Comparison of ENCODE assay signal across 26 mouse cellular contexts in genomic region chr8:67068036-67068721, GRCm38 (mm10).
DNase-seq lines count a peak whose midpoint lies in the region; ATAC-seq and TF ChIP-seq lines count a peak whose summit lies in the region.
"Had no signal": no experiment of that assay in that cellular context is flagged by ENCODE, and none has a peak within 500 bp of the region (broad histone marks: within the 10 kb centered on the region; RNA-seq: fewer than 3 reads in every experiment).

No protein-coding gene starts in this region.

- TF ChIP-seq CTCF in G1E (IDR thresholded peaks at IDR 0.05; ENCODE audit: low read depth, low read length) = no peak
- no peak for TF ChIP-seq CTCF in cerebellum, adult 2 months (IDR thresholded peaks at IDR 0.05; ENCODE audit: borderline replicate concordance, insufficient read depth, low read depth, low read length)

- no peaks in the 10 kb centered on the region for H3K9me3 ChIP-seq in liver, embryonic 12.5 days (replicated peaks)
- H3K9me3 ChIP-seq in liver, embryonic 11.5 days (ENCODE audit: control insufficient read depth, low read length) = no peaks in the 10 kb centered on the region
- no peaks in the 10 kb centered on the region for H3K9me3 ChIP-seq in liver, embryonic 16.5 days (replicated peaks; ENCODE audit: control insufficient read depth, low read length)
- peaks cover 8% of the 10 kb centered on the region for H3K9me3 ChIP-seq in G1E (replicated peaks)
- H3K9me3 ChIP-seq in neural tube, embryonic 15.5 days (replicated peaks) = no peaks in the 10 kb centered on the region
- H3K9me3 ChIP-seq: embryonic facial prominence, embryonic 13.5 days; embryonic facial prominence, embryonic 15.5 days; forebrain, embryonic 12.5 days had no signal

- peak; percentile 27; the same call in 1 of the 2 replicates for ATAC-seq in liver, embryonic 12.5 days
- no peak for ATAC-seq in liver, embryonic 11.5 days (replicated peaks; ENCODE audit: low FRiP score)
- ATAC-seq in liver, embryonic 16.5 days (ENCODE audit: low read depth) = 0 out of 2 replicates have a peak, but pooled peaks have one; percentile 13
- ATAC-seq in G1E (ENCODE audit: extremely low read depth, insufficient number of reproducible peaks, low FRiP score, poor library complexity, severe bottlenecking) = peak; percentile 99
- ATAC-seq in neural tube, embryonic 15.5 days (ENCODE audit: low FRiP score) = peak; percentile 68
- ATAC-seq: CD4-positive, CD25-positive, alpha-beta regulatory T cell, adult 4 months; forebrain, embryonic 14.5 days; forebrain, embryonic 16.5 days had no signal

- TF ChIP-seq POLR2A in cerebellum, adult 2 months (IDR thresholded peaks at IDR 0.05; ENCODE audit: borderline replicate concordance, insufficient read depth, low read length) = no peak

- H3K27ac ChIP-seq in liver, embryonic 12.5 days = no peak overlapping the region
- H3K27ac ChIP-seq in liver, embryonic 11.5 days (ENCODE audit: low read depth, low read length) = no peak overlapping the region
- H3K27ac ChIP-seq in liver, embryonic 16.5 days (ENCODE audit: low read length) = no peak overlapping the region
- H3K27ac ChIP-seq in neural tube, embryonic 15.5 days (replicated peaks) = no peak overlapping the region
- H3K27ac ChIP-seq in cerebellum, adult 2 months (ENCODE audit: insufficient read depth, low read length) = no peak overlapping the region
- H3K27ac ChIP-seq: embryonic facial prominence, embryonic 13.5 days; embryonic facial prominence, embryonic 15.5 days; forebrain, embryonic 10.5 days; forebrain, embryonic 12.5 days had no signal

- H3K9ac ChIP-seq in liver, embryonic 12.5 days = no peak overlapping the region
- no peak overlapping the region for H3K9ac ChIP-seq in liver, embryonic 11.5 days (ENCODE audit: low read depth, low read length)
- no peak overlapping the region for H3K9ac ChIP-seq in liver, embryonic 16.5 days (ENCODE audit: low read depth, low read length)
- H3K9ac ChIP-seq in neural tube, embryonic 15.5 days (replicated peaks) = no peak overlapping the region
- H3K9ac ChIP-seq: embryonic facial prominence, embryonic 13.5 days; embryonic facial prominence, embryonic 15.5 days; forebrain, embryonic 12.5 days had no signal

- H3K36me3 ChIP-seq in liver, embryonic 12.5 days = no peaks in the 10 kb centered on the region
- H3K36me3 ChIP-seq in liver, embryonic 11.5 days (ENCODE audit: control insufficient read depth, insufficient read depth, low read length) = no peaks in the 10 kb centered on the region
- no peaks in the 10 kb centered on the region for H3K36me3 ChIP-seq in liver, embryonic 16.5 days (ENCODE audit: control insufficient read depth, insufficient read depth)
- no peaks in the 10 kb centered on the region for H3K36me3 ChIP-seq in G1E (replicated peaks)
- no peaks in the 10 kb centered on the region for H3K36me3 ChIP-seq in neural tube, embryonic 15.5 days
- H3K36me3 ChIP-seq: embryonic facial prominence, embryonic 13.5 days; embryonic facial prominence, embryonic 15.5 days; forebrain, embryonic 10.5 days; forebrain, embryonic 12.5 days had no signal

- WGBS in liver, embryonic 12.5 days (ENCODE audit: insufficient replicate concordance) = 61% methylated on average over 3 of the region's 3 CpGs
- WGBS in liver, embryonic 11.5 days = 75% methylated on average over 3 of the region's 3 CpGs
- WGBS in liver, embryonic 16.5 days (ENCODE audit: insufficient replicate concordance) = 55% methylated on average over 3 of the region's 3 CpGs
- 88% methylated on average over 3 of the region's 3 CpGs for WGBS in neural tube, embryonic 15.5 days
- 92% methylated on average over 3 of the region's 3 CpGs for WGBS in cerebellum, adult 2 months

- H3K4me1 ChIP-seq in liver, embryonic 12.5 days = no peaks in the 10 kb centered on the region
- H3K4me1 ChIP-seq in liver, embryonic 11.5 days (replicated peaks; ENCODE audit: control insufficient read depth, insufficient read depth, low read length) = no peaks in the 10 kb centered on the region
- no peaks in the 10 kb centered on the region for H3K4me1 ChIP-seq in liver, embryonic 16.5 days (ENCODE audit: control insufficient read depth, low read depth, low read length)
- peaks cover 27% of the 10 kb centered on the region for H3K4me1 ChIP-seq in G1E (ENCODE audit: insufficient read depth, low read depth, low read length)
- no peaks in the 10 kb centered on the region for H3K4me1 ChIP-seq in neural tube, embryonic 15.5 days
- H3K4me1 ChIP-seq in cerebellum, adult 2 months (ENCODE audit: control insufficient read depth, insufficient read depth, low read length) = no peaks in the 10 kb centered on the region
- H3K4me1 ChIP-seq: embryonic facial prominence, embryonic 13.5 days; embryonic facial prominence, embryonic 15.5 days; forebrain, embryonic 10.5 days; forebrain, embryonic 12.5 days had no signal

- H3K27me3 ChIP-seq in liver, embryonic 12.5 days (replicated peaks) = no peaks in the 10 kb centered on the region
- H3K27me3 ChIP-seq in liver, embryonic 11.5 days (replicated peaks; ENCODE audit: control insufficient read depth, insufficient read depth, low read length) = no peaks in the 10 kb centered on the region
- no peaks in the 10 kb centered on the region for H3K27me3 ChIP-seq in liver, embryonic 16.5 days (ENCODE audit: control insufficient read depth, insufficient read depth, low read depth, low read length)
- H3K27me3 ChIP-seq in G1E (ENCODE audit: insufficient read depth, low read length) = no peaks in the 10 kb centered on the region
- no peaks in the 10 kb centered on the region for H3K27me3 ChIP-seq in neural tube, embryonic 15.5 days (replicated peaks)
- no peaks in the 10 kb centered on the region for H3K27me3 ChIP-seq in cerebellum, adult 2 months (ENCODE audit: control insufficient read depth, insufficient read depth, low read length)
- H3K27me3 ChIP-seq: CH12.LX; embryonic facial prominence, embryonic 13.5 days; embryonic facial prominence, embryonic 15.5 days; forebrain, embryonic 12.5 days had no signal

- H3K4me2 ChIP-seq in liver, embryonic 12.5 days = no peak overlapping the region
- H3K4me2 ChIP-seq in liver, embryonic 11.5 days = no peak overlapping the region
- H3K4me2 ChIP-seq in liver, embryonic 16.5 days (ENCODE audit: low read depth, low read length) = no peak overlapping the region
- no peak overlapping the region for H3K4me2 ChIP-seq in neural tube, embryonic 15.5 days
- H3K4me2 ChIP-seq: embryonic facial prominence, embryonic 13.5 days; embryonic facial prominence, embryonic 15.5 days; forebrain, embryonic 12.5 days had no signal

- H3K4me3 ChIP-seq in liver, embryonic 12.5 days = no peak overlapping the region
- no peak overlapping the region for H3K4me3 ChIP-seq in liver, embryonic 11.5 days (ENCODE audit: low read depth, low read length)
- no peak overlapping the region for H3K4me3 ChIP-seq in liver, embryonic 16.5 days (ENCODE audit: low read depth, low read length)
- no peak overlapping the region; the same call in 1 of the 2 replicates for H3K4me3 ChIP-seq in G1E (ENCODE audit: low read depth, low read length)
- no peak overlapping the region for H3K4me3 ChIP-seq in neural tube, embryonic 15.5 days (replicated peaks)
- no peak overlapping the region for H3K4me3 ChIP-seq in cerebellum, adult 2 months (replicated peaks; ENCODE audit: insufficient read depth, low read depth, low read length)
- H3K4me3 ChIP-seq: embryonic facial prominence, embryonic 13.5 days; embryonic facial prominence, embryonic 15.5 days; erythroblast, embryonic 14.5 days; forebrain, embryonic 10.5 days; forebrain, embryonic 12.5 days had no signal

- DNase-seq in liver, embryonic 11.5 days (ENCODE audit: low spot score) = no peak
- DNase-seq in liver = no peak
- peak; percentile 10 for DNase-seq in G1E (ENCODE audit: low spot score)
- DNase-seq in cerebellum, adult 2 months = no peak
- DNase-seq: adrenal gland, adult 2 months; adrenal gland, postnatal 10 days; adrenal gland, postnatal 25 days; B cell, adult 2 months; cerebellum, adult 11-12 months; cerebellum, adult 8-10 months; cerebellum, adult 9-11 months; cerebellum, postnatal 14 days; cerebellum, postnatal 36 days; embryo, embryonic 11 days had no signal
